Mouse (Mus musculus) midbrain, embryonic 10.5 days (tissue): ENCODE data around the gene Lingo4. TPM values are rescaled to one million over a fixed set of nuclear protein-coding genes. Genes with fewer than 3 reads are reported as not detected.

Source experiments
- DNase-seq: peaks from one replicate; pipeline ENCODE4 v3.0.0-alpha.2; 2017; ENCODE audit warnings: low spot score
- H3K27ac ChIP-seq: fragments of 300-500 bp; sonication (generic); replicated peaks from 2 replicates; pipeline ENCODE4 v1.5.1; 2016; ENCODE audit warnings: mild to moderate bottlenecking
- H3K27me3 ChIP-seq: fragments of 300-500 bp; sonication (generic); 2 replicates; pipeline ENCODE4 v1.6.1; 2016; ENCODE audit warnings: low read depth, mild to moderate bottlenecking; ENCODE audit not compliant: poor library complexity, severe bottlenecking
- H3K36me3 ChIP-seq: fragments of 300-500 bp; sonication (generic); 2 replicates; pipeline ENCODE4 v1.6.1; 2016; ENCODE audit warnings: mild to moderate bottlenecking, moderate library complexity
- H3K4me1 ChIP-seq: fragments of 300-500 bp; sonication (generic); 2 replicates; pipeline ENCODE4 v1.6.1; 2016
- H3K4me3 ChIP-seq: fragments of 300-500 bp; sonication (generic); 2 replicates; pipeline ENCODE4 v1.5.1; 2016; ENCODE audit warnings: mild to moderate bottlenecking, moderate library complexity
- H3K9me3 ChIP-seq: fragments of 300-500 bp; sonication (generic); replicated peaks from 2 replicates; pipeline ENCODE4 v1.6.1; 2016; ENCODE audit warnings: mild to moderate bottlenecking
- WGBS: fragments of 180-500 bp; shearing (Covaris S2); methylation state at CpG from one replicate; pipeline ENCODE4 v1.1.7; 2016; 5-methylcytosine and 5-hydroxymethylcytosine counted together
- polyA plus RNA-seq: library from polyadenylated mRNA; unstranded; fragments of >200 nt; fragmentation: Nextera tagmentation; extraction: Ambion mirVana; gene quantifications from 2 replicates; pipeline ENCODE4 v1.2.1, GENCODE M21; 2016

Gene Lingo4
- polyA plus RNA-seq, 1 experiment from 2014 or later: 0.72 TPM

DNA sequence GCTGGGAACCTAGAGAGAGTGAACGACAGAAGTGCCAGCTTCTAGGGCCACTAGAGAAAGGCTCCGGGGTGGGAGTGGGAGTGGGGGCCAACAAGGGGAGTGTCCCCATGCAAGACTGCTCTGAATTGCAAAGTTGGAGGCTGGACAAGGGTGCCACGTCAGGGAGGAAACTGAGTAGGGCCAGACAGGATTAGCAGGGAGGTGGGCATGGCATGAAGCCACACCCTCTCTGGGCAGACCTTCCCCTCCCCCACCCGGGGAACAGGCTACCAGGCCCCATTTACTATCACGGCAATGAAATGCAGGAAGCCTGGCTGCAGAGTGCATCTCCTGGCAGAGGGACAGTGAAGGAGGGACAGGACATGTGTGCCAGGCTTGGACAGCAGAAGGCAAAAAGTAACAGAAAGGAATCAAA, 24.7 kb upstream of the Lingo4 start:
- H3K36me3 ChIP-seq: no peaks in the 10 kb centered on the region
- H3K27ac ChIP-seq: peak overlapping the region; percentile 58; the same call in 1 of the 2 replicates
- no peaks in the 10 kb centered on the region for H3K9me3 ChIP-seq
- no peak for DNase-seq
- peaks cover 32% of the 10 kb centered on the region for H3K4me1 ChIP-seq
- peaks cover 44% of the 10 kb centered on the region for H3K27me3 ChIP-seq
- WGBS: 3% methylated on average over 5 of the region's 5 CpGs
- H3K4me3 ChIP-seq: peak overlapping the region; percentile 39

DNA sequence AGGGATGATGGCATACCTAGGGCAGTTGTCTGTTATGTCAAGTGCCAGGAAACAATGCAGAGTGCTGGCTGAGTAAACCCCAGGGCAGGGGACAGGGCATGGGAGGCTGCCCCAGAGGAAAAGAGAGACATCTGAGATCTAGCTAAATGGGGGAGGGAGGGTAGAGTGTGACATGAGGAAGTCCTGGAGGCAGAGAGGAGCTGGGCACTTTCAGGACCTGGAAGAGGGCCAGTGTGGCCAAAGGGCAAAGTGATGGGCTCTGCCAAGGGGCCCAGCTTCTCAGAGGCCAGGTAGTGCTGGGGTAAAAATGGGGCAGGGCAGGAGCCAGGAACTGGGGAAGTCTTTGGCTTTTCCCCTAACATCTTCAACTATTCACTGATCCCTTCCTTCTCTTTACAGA, 23.7 kb upstream of the Lingo4 start:
- H3K4me1 ChIP-seq: peaks cover 33% of the 10 kb centered on the region
- H3K27me3 ChIP-seq: peaks cover 44% of the 10 kb centered on the region
- no peaks in the 10 kb centered on the region for H3K36me3 ChIP-seq
- no peak for DNase-seq
- no peak overlapping the region for H3K4me3 ChIP-seq
- H3K27ac ChIP-seq: no peak overlapping the region
- no peaks in the 10 kb centered on the region for H3K9me3 ChIP-seq

DNA sequence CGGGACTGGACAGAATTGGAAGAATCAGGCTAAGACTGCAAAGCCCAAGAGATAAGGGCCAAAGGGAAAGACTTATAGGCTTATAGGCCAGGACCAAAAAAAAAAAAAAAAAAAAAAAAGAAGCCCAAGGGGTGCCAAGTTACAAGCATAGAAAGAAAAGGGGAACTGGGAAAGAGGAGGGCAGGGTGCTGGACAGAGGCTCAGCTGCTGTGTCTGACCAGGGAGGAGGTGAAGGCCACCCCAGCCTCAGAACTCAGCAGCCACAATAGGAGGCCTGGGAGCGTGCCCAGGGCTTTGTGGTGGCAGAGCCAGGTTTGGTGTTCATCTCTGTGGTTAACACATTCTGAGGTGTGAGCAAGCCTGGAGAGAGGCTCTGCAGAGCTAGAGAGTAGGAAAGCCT, 23.2 kb upstream of the Lingo4 start:
- H3K4me1 ChIP-seq: peaks cover 38% of the 10 kb centered on the region
- H3K36me3 ChIP-seq: no peaks in the 10 kb centered on the region
- no peak overlapping the region for H3K4me3 ChIP-seq
- no peaks in the 10 kb centered on the region for H3K9me3 ChIP-seq
- peaks cover 44% of the 10 kb centered on the region for H3K27me3 ChIP-seq
- no peak overlapping the region for H3K27ac ChIP-seq
- DNase-seq: no peak
- 78% methylated on average over 2 of the region's 2 CpGs for WGBS

DNA sequence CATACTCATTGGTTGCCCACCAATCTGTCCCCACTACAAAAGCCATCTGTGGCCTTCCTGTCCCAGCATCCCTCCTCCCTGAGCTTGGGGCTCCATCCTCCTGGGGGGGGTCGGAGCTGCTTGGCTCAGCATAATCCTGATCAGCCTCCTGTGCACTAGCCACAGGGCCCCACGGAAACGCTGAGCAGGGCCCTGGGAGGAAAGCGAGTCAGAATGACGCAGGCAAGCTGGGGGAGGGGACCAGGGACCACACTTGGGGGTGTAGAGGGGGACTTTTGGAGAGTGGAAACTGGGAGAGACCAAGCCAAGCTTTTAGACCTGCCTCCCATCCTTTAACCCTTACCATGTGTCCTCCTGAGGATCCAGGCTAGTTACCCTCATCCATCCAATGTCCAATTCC, 22.5 kb upstream of the Lingo4 start:
- Histone ChIP-seq H3K36me3 (no peaks in the 10 kb centered on the region), H3K27ac (no peak overlapping the region), H3K4me3 (no peak overlapping the region), H3K9me3 (no peaks in the 10 kb centered on the region), H3K4me1 (peaks cover 42% of the 10 kb centered on the region), H3K27me3 (peaks cover 44% of the 10 kb centered on the region)
- WGBS: 49% methylated on average over 5 of the region's 5 CpGs
- no peak for DNase-seq

DNA sequence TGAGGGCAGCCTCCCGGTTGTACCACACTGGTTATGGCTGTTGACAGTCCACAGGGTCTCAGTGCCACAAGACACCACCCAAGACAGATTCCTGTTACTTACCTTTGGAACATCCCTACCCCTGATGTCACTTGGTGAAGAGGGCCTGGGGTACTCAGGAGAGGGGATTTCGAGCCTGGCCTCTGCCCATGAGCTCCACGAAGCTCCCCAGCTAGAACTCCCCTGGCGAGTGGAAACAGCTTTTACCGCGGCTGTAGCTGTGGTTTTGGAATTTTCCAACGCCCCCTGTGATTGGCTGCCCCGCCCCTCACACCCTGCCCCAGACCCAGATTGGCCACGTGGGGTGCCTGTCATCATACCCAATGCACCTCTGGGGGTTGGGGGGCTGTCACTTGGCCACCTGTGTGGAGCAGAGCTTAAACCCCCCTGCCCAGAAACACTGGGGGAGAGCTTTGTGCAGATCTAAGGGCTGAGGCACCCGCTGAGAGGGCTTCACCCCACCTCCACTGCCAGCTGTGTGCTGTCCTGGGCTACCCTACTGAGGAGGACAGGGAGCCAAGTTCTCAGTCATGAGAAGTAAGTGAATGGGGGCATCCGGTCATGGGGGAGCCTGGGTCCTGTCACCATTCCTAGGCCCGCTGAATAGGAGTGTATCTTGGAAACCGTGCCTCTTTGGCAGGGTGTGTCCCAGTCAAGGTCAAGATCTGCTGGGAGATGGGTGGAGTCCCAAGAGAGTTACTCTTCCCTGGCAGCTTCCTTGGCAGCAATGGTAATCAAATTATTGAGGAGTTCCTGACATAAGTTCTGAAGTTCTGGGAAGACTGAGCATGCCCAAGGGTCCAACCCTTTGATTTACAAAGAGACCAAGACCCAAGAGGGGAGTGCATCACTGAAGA, 21.0 kb upstream of the Lingo4 start:
- Histone ChIP-seq H3K9me3 (no peaks in the 10 kb centered on the region), H3K27ac (no peak overlapping the region), H3K27me3 (peaks cover 35% of the 10 kb centered on the region), H3K4me1 (peaks cover 33% of the 10 kb centered on the region), H3K4me3 (no peak overlapping the region), H3K36me3 (no peaks in the 10 kb centered on the region)
- 15% methylated on average over 13 of the region's 13 CpGs for whole genome bisulfite sequencing
- DNase-seq: no peak

DNA sequence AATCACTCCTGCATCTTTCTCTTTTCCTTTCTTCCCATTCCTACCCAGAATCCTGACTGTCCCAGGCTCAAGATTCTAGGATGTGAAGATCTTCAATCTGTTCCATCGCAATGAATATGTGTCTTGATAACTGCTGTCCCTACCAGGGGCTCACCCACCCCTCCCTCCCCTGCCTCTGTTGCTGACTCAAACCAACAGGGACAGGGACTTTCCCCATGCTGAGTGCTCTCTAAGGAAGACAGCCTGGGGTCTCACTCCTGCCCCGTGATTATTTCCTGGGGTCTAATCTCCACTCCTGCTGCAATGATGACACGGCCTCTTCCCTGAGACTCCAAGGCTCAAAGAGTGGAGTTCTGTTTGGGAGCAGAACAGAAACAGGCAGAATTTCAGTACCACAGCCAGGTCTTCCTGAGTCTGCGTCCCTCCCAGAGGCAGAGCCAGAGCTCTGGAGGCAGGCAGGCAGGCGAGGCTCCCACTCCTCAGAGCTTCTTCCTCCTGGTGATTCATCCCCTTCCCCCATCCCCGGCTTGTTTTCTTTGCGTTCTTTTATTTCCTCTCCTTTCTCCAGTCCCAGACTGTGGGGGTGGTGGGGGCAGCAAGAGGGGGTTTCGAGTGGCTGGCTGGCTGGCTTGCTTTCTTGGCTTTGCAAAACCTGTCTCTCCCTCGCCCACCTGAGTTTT, 18.3 kb upstream of the Lingo4 start:
- DNase-seq: no peak
- 22% methylated on average over 9 of the region's 9 CpGs for WGBS
- no peak overlapping the region for H3K27ac ChIP-seq

DNA sequence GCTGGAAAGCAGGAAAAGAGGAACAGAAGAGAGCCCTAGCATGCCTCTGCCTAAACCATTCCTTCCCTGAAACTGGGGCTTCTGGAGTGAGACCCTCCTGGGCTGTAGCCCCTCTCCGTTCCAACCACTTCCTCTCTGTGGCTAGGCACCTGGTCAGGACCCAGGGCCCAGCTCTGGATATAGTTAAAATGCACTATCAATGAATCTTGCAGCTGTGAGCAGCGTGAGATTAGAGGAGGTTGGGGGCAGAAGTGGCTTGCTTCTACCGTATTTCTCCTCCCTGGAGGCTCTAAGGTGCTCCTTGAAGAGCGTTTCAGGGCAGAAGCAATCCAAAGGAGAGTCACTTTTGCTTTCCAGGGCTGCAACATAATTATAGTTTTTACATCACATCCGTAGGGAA, 16.0 kb upstream of the Lingo4 start:
- 86% methylated on average over 5 of the region's 5 CpGs for WGBS
- no peaks in the 10 kb centered on the region for H3K36me3 ChIP-seq
- H3K4me1 ChIP-seq: peaks cover 11% of the 10 kb centered on the region
- no peak overlapping the region for H3K27ac ChIP-seq
- H3K4me3 ChIP-seq: no peak overlapping the region
- DNase-seq: no peak
- H3K27me3 ChIP-seq: no peaks in the 10 kb centered on the region; the same call in 1 of the 2 replicates
- no peaks in the 10 kb centered on the region for H3K9me3 ChIP-seq

More for the DNA sequence above, 18.3 kb upstream of the Lingo4 start:
- peaks cover 9% of the 10 kb centered on the region for H3K27me3 ChIP-seq
- no peaks in the 10 kb centered on the region for H3K9me3 ChIP-seq
- H3K4me1 ChIP-seq: peaks cover 14% of the 10 kb centered on the region
- H3K4me3 ChIP-seq: no peak overlapping the region
- no peaks in the 10 kb centered on the region for H3K36me3 ChIP-seq

DNA sequence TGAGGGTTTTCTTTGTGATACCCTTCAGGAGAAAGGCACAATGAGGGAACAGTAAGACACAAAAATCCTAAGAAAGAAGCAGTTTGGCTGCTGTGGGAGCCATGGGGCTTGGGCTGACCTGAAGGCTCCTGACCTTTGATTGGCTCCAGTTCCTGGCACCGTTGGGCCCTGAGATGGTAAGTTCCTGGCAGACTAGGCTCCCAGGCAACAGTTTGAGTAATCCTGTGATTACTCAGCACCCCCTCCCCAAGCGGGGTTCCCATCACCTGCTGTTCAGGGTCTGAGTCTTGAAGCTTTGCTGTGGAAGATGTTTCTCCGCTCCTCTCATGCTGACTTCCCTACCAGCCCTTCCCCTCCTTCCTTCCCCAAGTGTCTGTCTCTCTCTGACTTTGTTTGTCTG, 14.8 kb upstream of the Lingo4 start:
- Histone ChIP-seq H3K9me3 (no peaks in the 10 kb centered on the region), H3K4me1 (peaks cover 9% of the 10 kb centered on the region), H3K27ac (no peak overlapping the region), H3K36me3 (no peaks in the 10 kb centered on the region), H3K4me3 (no peak overlapping the region), H3K27me3 (no peaks in the 10 kb centered on the region; the same call in 1 of the 2 replicates)
- WGBS: 60% methylated on average over 3 of the region's 3 CpGs
- no peak for DNase-seq

DNA sequence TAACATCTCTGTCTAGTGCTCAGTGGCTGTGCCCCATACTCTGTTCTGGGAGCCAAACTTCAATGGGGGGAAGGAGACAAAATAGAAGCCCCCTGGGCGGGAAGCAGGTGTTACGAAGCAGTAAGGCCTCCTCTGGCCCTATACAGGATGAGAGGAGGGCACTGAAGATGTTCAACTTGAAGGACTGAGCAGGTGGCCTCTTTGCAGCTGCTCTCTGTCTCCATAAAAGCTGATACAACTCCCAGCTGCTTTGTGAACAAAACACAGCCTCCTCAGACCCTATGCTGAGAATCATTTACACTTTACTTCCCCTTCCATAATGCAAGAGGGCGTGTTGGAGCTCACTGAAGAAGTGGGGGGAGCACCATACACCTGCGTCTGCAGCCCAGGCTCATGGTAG, 11.6 kb upstream of the Lingo4 start:
- Histone ChIP-seq H3K9me3 (no peaks in the 10 kb centered on the region), H3K36me3 (no peaks in the 10 kb centered on the region), H3K4me1 (no peaks in the 10 kb centered on the region), H3K27me3 (no peaks in the 10 kb centered on the region; the same call in 1 of the 2 replicates), H3K27ac (no peak overlapping the region), H3K4me3 (no peak overlapping the region)
- 74% methylated on average over 4 of the region's 4 CpGs for WGBS
- DNase-seq: no peak

DNA sequence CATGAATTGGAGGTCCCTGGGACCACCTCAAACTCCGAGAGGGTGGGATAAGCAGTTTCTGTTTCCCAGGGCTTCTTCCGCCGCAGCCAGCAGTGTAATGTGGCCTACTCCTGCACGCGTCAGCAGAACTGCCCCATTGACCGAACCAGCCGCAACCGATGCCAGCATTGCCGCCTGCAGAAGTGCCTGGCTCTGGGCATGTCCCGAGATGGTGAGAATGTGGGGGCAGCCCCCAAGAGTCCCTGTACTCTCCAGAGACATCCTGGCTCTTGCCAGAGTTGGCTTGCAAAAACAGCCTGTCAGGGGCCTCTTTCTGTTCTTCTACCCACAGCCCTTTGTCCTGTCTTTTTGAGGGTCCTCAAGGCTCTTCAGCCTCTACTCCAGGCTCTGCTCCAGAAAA, 10.9 kb upstream of the Lingo4 start:
- WGBS: 95% methylated on average over 10 of the region's 10 CpGs
- no peak for DNase-seq
- no peak overlapping the region for H3K27ac ChIP-seq

DNA sequence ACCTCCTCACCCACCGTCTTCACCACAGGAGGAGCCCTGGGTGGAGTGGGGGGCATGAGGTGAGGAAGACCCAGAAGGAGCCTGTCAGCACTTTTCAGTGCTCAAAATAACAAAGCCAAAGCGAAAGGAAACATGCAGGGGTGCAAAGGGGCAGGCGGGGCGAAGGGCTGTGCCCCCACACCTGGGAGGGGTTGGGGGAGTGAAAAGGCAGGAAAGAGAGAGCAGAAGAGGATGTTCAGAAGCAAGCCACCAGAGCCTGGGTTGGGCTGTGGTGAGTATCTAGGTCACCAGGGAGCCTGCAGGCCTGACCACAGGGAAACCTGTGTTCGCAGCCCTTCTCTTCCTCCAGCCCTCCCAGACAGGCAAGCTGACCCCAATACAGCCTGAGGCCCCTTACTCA, 10.3 kb upstream of the Lingo4 start:
- Histone ChIP-seq H3K27ac (no peak overlapping the region), H3K27me3 (no peaks in the 10 kb centered on the region), H3K4me3 (no peak overlapping the region), H3K36me3 (no peaks in the 10 kb centered on the region), H3K4me1 (no peaks in the 10 kb centered on the region), H3K9me3 (no peaks in the 10 kb centered on the region)
- DNase-seq: no peak
- WGBS: 82% methylated on average over 5 of the region's 5 CpGs

More for the DNA sequence above, 10.9 kb upstream of the Lingo4 start:
- Histone ChIP-seq H3K36me3 (no peaks in the 10 kb centered on the region), H3K27me3 (no peaks in the 10 kb centered on the region), H3K4me1 (no peaks in the 10 kb centered on the region), H3K4me3 (no peak overlapping the region), H3K9me3 (no peaks in the 10 kb centered on the region)

DNA sequence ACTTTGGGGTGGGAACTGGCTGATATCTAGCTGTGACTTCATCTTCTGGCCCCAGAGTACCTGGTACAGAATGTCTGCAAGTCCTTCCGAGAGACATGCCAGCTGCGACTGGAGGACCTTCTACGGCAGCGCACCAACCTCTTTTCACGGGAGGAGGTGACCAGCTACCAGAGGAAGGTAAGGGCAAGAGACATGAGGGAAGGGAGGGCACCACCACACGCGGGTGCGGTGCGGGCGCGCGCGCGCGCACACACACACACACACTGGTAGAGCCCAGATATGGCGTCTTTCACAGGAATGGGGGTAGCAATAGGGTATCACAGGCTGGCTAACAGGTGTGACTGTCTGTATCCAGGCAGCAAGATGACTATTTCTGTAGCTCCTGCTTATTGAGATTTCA, 8.9 kb upstream of the Lingo4 start:
- Histone ChIP-seq H3K4me1 (no peaks in the 10 kb centered on the region), H3K27ac (no peak overlapping the region), H3K4me3 (no peak overlapping the region), H3K27me3 (no peaks in the 10 kb centered on the region), H3K36me3 (no peaks in the 10 kb centered on the region), H3K9me3 (no peaks in the 10 kb centered on the region)
- 93% methylated on average over 16 of the region's 16 CpGs for WGBS
- no peak for DNase-seq

DNA sequence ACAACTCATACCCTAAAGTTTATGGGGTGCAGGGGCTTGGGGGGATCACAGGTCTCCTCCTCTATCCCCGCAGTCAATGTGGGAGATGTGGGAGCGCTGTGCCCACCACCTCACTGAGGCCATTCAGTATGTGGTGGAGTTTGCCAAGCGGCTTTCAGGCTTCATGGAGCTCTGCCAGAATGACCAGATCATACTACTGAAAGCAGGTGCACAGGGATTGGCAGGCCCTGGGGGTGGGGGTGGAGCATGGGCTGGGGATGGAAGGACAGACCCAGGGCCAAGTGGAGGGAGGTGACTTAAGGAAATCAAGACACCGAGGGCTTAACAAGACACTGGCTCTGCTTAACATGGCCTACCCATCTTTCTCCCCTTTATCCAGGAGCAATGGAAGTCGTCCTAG, 7.3 kb upstream of the Lingo4 start:
- no peaks in the 10 kb centered on the region for H3K4me1 ChIP-seq
- no peaks in the 10 kb centered on the region for H3K36me3 ChIP-seq
- no peak overlapping the region for H3K27ac ChIP-seq
- WGBS: 86% methylated on average over 5 of the region's 5 CpGs
- no peak for DNase-seq
- H3K27me3 ChIP-seq: peaks cover 4% of the 10 kb centered on the region; the same call in 1 of the 2 replicates
- H3K4me3 ChIP-seq: no peak overlapping the region
- H3K9me3 ChIP-seq: no peaks in the 10 kb centered on the region
